Mouse (Mus musculus) neural tube, embryonic 11.5 days (tissue): ENCODE measurements at regions not wholly inside any gene's neighbourhood (a gene's known extent, or its start where the extent isn't known, plus 50 kb on each side); places are given as distances from the start of the nearest gene placed in this dataset.

Experiments used
- ATAC-seq: fragments of 200-750 bp; cut with Nextera tagmentation; 2 replicates; pipeline ENCODE4 v1.8.0; 2017; ENCODE audit warnings: moderate number of reproducible peaks, mild to moderate bottlenecking, moderate TSS enrichment, moderate library complexity; ENCODE audit not compliant: insufficient read depth, low FRiP score, low TSS enrichment
- DNase-seq: peaks from one replicate; pipeline ENCODE4 v3.0.0-alpha.2; 2015; ENCODE audit warnings: low spot score
- H3K27ac ChIP-seq: fragments of 300-500 bp; sonication (generic); 2 replicates; pipeline ENCODE4 v1.5.1; 2014; ENCODE audit warnings: low read depth, mild to moderate bottlenecking, low read length
- H3K27me3 ChIP-seq: fragments of 300-500 bp; sonication (generic); 2 replicates; pipeline ENCODE4 v1.6.1; 2014; ENCODE audit warnings: mild to moderate bottlenecking, low read length, mixed read lengths; ENCODE audit not compliant: control insufficient read depth, insufficient read depth
- H3K36me3 ChIP-seq: fragments of 300-500 bp; sonication (generic); 2 replicates; pipeline ENCODE4 v1.6.1; 2014; ENCODE audit warnings: mild to moderate bottlenecking, low read length, moderate library complexity, mixed read lengths; ENCODE audit not compliant: control insufficient read depth, insufficient read depth
- H3K4me1 ChIP-seq: fragments of 300-500 bp; sonication (generic); 2 replicates; pipeline ENCODE4 v1.6.1; 2014; ENCODE audit warnings: low read length, mixed read lengths; ENCODE audit not compliant: control insufficient read depth, insufficient read depth
- H3K4me2 ChIP-seq: fragments of 300-500 bp; sonication (generic); 2 replicates; pipeline ENCODE4 v1.6.1; 2014; ENCODE audit warnings: low read depth, mild to moderate bottlenecking, moderate library complexity
- H3K4me3 ChIP-seq: fragments of 300-500 bp; sonication (generic); 2 replicates; pipeline ENCODE4 v1.5.1; 2014; ENCODE audit warnings: low read depth, low read length
- H3K9ac ChIP-seq: fragments of 300-500 bp; sonication (generic); 2 replicates; pipeline ENCODE4 v1.6.1; 2014; ENCODE audit warnings: mild to moderate bottlenecking, low read length
- H3K9me3 ChIP-seq: fragments of 300-500 bp; sonication (generic); 2 replicates; pipeline ENCODE4 v1.6.1; 2016; ENCODE audit warnings: low read length; ENCODE audit not compliant: control insufficient read depth
- WGBS: fragments of 180-500 bp; shearing (Covaris S2); extraction: QIAGEN DNeasy Blood & Tissue Kit; methylation state at CpG from one replicate; pipeline ENCODE4 v1.1.7; 2014; 5-methylcytosine and 5-hydroxymethylcytosine counted together

GRCm38 (mm10) chr8:104037611-104038010 lies 63.8 kb upstream of the Cdh5 start:
- no peaks in the 10 kb centered on the region for H3K9me3 ChIP-seq
- H3K4me1 ChIP-seq = peaks cover 3% of the 10 kb centered on the region; the same call in 1 of the 2 replicates
- no peak for DNase-seq
- 78% methylated on average over 7 of the region's 7 CpGs for WGBS
- no peaks in the 10 kb centered on the region for H3K36me3 ChIP-seq
- H3K9ac ChIP-seq = no peak overlapping the region
- no peak overlapping the region for H3K4me3 ChIP-seq
- no peak overlapping the region for H3K27ac ChIP-seq
- no peaks in the 10 kb centered on the region for H3K27me3 ChIP-seq
- H3K4me2 ChIP-seq = no peak overlapping the region
- ATAC-seq = no peak

- H3K4me1 ChIP-seq = peaks cover 3% of the 10 kb centered on the region; the same call in 1 of the 2 replicates
- no peak for DNase-seq
- 89% methylated on average over 12 of the region's 12 CpGs for WGBS
- no peak overlapping the region for H3K27ac ChIP-seq
- no peak overlapping the region for H3K4me2 ChIP-seq
- H3K9me3 ChIP-seq = no peaks in the 10 kb centered on the region
- H3K36me3 ChIP-seq = no peaks in the 10 kb centered on the region
- no peak overlapping the region for H3K4me3 ChIP-seq
- ATAC-seq = no peak
- no peak overlapping the region for H3K9ac ChIP-seq
- H3K27me3 ChIP-seq = no peaks in the 10 kb centered on the region
Measured at GRCm38 (mm10) chr8:104039526-104039925, 61.9 kb upstream of the Cdh5 start.

- DNase-seq (no peak), ATAC-seq (no peak)
- no peaks in the 10 kb centered on the region for H3K9me3 ChIP-seq
- 77% methylated on average over 5 of the region's 5 CpGs for WGBS
- H3K9ac ChIP-seq = no peak overlapping the region
- no peaks in the 10 kb centered on the region for H3K36me3 ChIP-seq
- no peak overlapping the region for H3K4me3 ChIP-seq
- peaks cover 3% of the 10 kb centered on the region; the same call in 1 of the 2 replicates for H3K4me1 ChIP-seq
- H3K27ac ChIP-seq = no peak overlapping the region
- H3K4me2 ChIP-seq = no peak overlapping the region
- no peaks in the 10 kb centered on the region for H3K27me3 ChIP-seq
Measured at GRCm38 (mm10) chr8:104041522-104041921, 59.9 kb upstream of the Cdh5 start.

GRCm38 (mm10) chr8:104042434-104042833 lies 59.0 kb upstream of the Cdh5 start:
- DNase-seq (no peak), ATAC-seq (no peak)
- H3K4me3 ChIP-seq = no peak overlapping the region
- H3K27ac ChIP-seq = no peak overlapping the region
- H3K9me3 ChIP-seq = no peaks in the 10 kb centered on the region
- no peak overlapping the region for H3K4me2 ChIP-seq
- H3K27me3 ChIP-seq = no peaks in the 10 kb centered on the region
- H3K4me1 ChIP-seq = peaks cover 3% of the 10 kb centered on the region; the same call in 1 of the 2 replicates
- no peaks in the 10 kb centered on the region for H3K36me3 ChIP-seq
- no peak overlapping the region for H3K9ac ChIP-seq
- 31% methylated on average over 8 of the region's 8 CpGs for WGBS

GRCm38 (mm10) chr8:104048037-104048436 lies 53.4 kb upstream of the Cdh5 start:
- no peak overlapping the region for H3K4me3 ChIP-seq
- no peaks in the 10 kb centered on the region for H3K27me3 ChIP-seq
- no peak overlapping the region for H3K4me2 ChIP-seq
- no peak overlapping the region for H3K9ac ChIP-seq
- H3K36me3 ChIP-seq = no peaks in the 10 kb centered on the region
- H3K4me1 ChIP-seq = no peaks in the 10 kb centered on the region
- WGBS = 85% methylated on average over 5 of the region's 5 CpGs
- H3K27ac ChIP-seq = no peak overlapping the region
- no peak for ATAC-seq
- no peaks in the 10 kb centered on the region for H3K9me3 ChIP-seq
- DNase-seq = no peak

- no peaks in the 10 kb centered on the region for H3K9me3 ChIP-seq
- H3K27ac ChIP-seq = no peak overlapping the region
- no peak for DNase-seq
- no peak overlapping the region for H3K4me3 ChIP-seq
- WGBS = 88% methylated on average over 6 of the region's 6 CpGs
- H3K36me3 ChIP-seq = no peaks in the 10 kb centered on the region
- H3K27me3 ChIP-seq = no peaks in the 10 kb centered on the region
- no peak for ATAC-seq
- H3K9ac ChIP-seq = no peak overlapping the region
- H3K4me1 ChIP-seq = no peaks in the 10 kb centered on the region
- no peak overlapping the region for H3K4me2 ChIP-seq
Measured at GRCm38 (mm10) chr8:104049181-104049580, 52.2 kb upstream of the Cdh5 start.

GRCm38 (mm10) chr8:104050694-104051539 lies 50.5 kb upstream of the Cdh5 start:
- H3K4me3 ChIP-seq = no peak overlapping the region
- H3K4me2 ChIP-seq = no peak overlapping the region
- H3K27me3 ChIP-seq = no peaks in the 10 kb centered on the region
- H3K27ac ChIP-seq = no peak overlapping the region
- peak; percentile 58; the same call in 1 of the 2 replicates for ATAC-seq
- WGBS = 33% methylated on average over 15 of the region's 15 CpGs
- H3K9ac ChIP-seq = no peak overlapping the region
- H3K4me1 ChIP-seq = no peaks in the 10 kb centered on the region
- DNase-seq = peak; percentile 70
- H3K36me3 ChIP-seq = no peaks in the 10 kb centered on the region
- H3K9me3 ChIP-seq = no peaks in the 10 kb centered on the region

- no peak overlapping the region for H3K4me3 ChIP-seq
- WGBS = 55% methylated on average over 5 of the region's 5 CpGs
- no peaks in the 10 kb centered on the region for H3K4me1 ChIP-seq
- DNase-seq = no peak
- H3K27ac ChIP-seq = no peak overlapping the region
- no peak overlapping the region for H3K9ac ChIP-seq
- H3K27me3 ChIP-seq = no peaks in the 10 kb centered on the region
- no peaks in the 10 kb centered on the region for H3K9me3 ChIP-seq
- no peaks in the 10 kb centered on the region for H3K36me3 ChIP-seq
- no peak overlapping the region for H3K4me2 ChIP-seq
- no peak for ATAC-seq
Measured at GRCm38 (mm10) chr8:104051540-104051882, 49.9 kb upstream of the Cdh5 start.
